Mouse (Mus musculus): Measurements from ENCODE around the gene Clock. TPM values are rescaled to one million over a fixed set of nuclear protein-coding genes. Genes with fewer than 3 reads are reported as not detected.

Clock gene
- polyA plus RNA-seq (2012): 0.01 and 0.04 TPM in 2 replicates

DNA sequence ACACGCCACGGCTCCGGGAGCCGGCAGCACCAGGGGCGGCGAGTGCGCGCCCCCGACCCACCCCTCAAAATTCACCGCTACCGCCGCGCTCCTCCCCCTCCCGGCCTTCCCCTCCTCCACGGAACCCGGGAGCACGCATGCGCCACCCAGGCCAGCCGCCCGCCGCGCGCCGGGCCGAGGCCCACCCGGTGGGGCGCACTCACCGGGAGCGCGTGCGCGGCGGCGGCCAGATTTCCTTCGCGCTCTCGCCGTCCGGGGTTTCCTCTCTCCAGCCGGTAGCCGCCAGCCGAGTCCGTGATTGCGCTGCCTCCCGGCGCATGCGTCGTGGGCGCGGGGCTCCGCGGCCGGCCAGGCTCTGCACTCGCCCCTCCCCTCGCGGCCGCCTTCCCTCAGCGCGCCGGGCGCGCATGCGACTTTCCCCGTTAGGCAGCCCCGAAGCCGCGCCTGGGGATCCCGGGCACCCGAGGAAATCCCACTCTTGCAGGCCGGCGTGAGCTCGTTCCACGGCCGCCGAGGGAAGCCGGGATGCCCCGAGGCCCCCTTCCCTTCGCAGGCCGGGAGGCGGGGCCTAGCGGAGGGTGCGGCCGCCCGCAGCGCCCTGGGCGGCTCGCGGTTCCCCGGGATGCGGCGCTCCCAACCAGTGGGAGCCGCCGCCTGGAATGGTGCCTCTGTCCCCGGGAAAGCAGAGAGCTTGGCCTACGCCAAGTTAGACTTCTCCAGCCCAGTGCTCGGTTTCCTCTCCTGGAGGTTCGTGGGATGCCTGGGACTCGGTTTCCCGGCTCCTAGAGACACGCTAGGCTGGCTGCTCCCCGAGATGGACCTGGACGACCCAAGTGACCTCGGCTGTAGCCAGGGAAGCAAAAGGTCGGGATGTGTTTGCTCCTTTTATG is at the start of gene Clock:
Gene Clock (minus strand): TSS at position 341 of the 890 bp plus-strand sequence.
- Histone ChIP-seq H3K4me1 (ENCODE audit: control insufficient read depth) (peaks cover 23% of the 10 kb centered on the region), H3K27me3 (ENCODE audit: control insufficient read depth) (peaks cover 30% of the 10 kb centered on the region), H3K9me3 (ENCODE audit: control insufficient read depth, low read length) (no peaks in the 10 kb centered on the region), H3K36me3 (ENCODE audit: control insufficient read depth) (no peaks in the 10 kb centered on the region), H3K4me3 (replicated peaks) (peak within 1 kb of the TSS; percentile 86)
- TF ChIP-seq TAL1 (IDR thresholded peaks at IDR 0.05; ENCODE audit: low read length) (no peak), GATA1 (IDR thresholded peaks at IDR 0.05; ENCODE audit: low read length) (no peak)

DNA sequence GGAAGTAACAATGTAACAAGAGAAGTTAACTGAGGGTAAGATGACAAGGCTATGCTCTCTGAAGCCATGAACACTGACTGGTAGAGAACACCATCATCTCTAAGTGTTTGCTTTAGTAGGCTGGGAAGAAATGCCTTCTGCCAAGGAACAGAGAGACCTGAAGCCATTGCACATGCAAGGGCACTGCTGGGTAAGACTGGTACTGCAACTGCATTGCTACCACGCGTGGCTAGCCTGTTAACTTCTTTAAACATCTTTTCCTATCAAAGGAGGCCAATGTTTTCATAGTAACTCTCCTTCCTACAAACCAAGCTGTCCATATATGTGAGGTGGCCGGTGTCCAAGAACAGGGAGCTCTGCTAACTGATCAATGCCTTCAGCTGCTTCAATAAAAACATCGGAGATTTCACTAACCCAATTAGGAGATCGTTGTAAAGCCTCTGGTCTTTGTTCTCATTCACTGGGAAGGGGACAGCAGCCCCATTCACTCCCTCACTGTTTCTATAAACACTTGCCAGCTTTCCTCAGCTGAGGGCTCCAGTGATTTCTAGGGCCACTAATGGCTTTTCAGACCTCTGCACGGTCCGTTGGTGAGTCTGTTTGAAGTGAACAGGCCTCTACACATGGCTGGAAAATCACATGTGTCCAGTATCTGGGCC is 47.5 kb upstream of the Clock start:
- Histone ChIP-seq H3K27me3 (ENCODE audit: control insufficient read depth) (no peaks in the 10 kb centered on the region), H3K9me3 (ENCODE audit: control insufficient read depth, low read length) (no peaks in the 10 kb centered on the region), H3K4me1 (ENCODE audit: control insufficient read depth) (no peaks in the 10 kb centered on the region), H3K36me3 (ENCODE audit: control insufficient read depth) (no peaks in the 10 kb centered on the region), H3K4me3 (replicated peaks) (no peak overlapping the region)
- TF ChIP-seq TAL1 (IDR thresholded peaks at IDR 0.05; ENCODE audit: low read length) (no peak), GATA1 (IDR thresholded peaks at IDR 0.05; ENCODE audit: low read length) (no peak)

DNA sequence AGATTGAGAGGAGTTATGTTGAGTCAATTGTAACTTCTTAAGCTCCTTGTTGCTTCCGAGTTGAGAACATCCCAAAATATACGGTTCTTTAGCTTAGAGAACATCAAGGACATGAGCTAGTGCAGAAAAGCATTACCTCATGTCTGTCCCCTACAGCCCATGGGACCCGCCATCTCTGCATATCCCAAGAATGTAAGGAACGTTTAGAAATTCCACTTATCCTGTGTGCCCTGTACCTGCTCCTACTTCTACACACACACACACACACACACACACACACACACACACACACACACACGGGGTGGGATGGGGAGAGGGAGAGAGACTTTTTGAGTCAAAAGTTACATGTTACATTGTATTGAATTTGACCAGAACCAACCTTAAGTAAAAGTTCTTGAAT is 46.9 kb upstream of the Clock start:
- Histone ChIP-seq H3K36me3 (ENCODE audit: control insufficient read depth) (no peaks in the 10 kb centered on the region), H3K27me3 (ENCODE audit: control insufficient read depth) (no peaks in the 10 kb centered on the region), H3K4me1 (ENCODE audit: control insufficient read depth) (no peaks in the 10 kb centered on the region), H3K4me3 (replicated peaks) (no peak overlapping the region), H3K9me3 (ENCODE audit: control insufficient read depth, low read length) (no peaks in the 10 kb centered on the region)
- no peak for TF ChIP-seq TAL1 (IDR thresholded peaks at IDR 0.05; ENCODE audit: low read length)
- no peak for TF ChIP-seq GATA1 (IDR thresholded peaks at IDR 0.05; ENCODE audit: low read length)

DNA sequence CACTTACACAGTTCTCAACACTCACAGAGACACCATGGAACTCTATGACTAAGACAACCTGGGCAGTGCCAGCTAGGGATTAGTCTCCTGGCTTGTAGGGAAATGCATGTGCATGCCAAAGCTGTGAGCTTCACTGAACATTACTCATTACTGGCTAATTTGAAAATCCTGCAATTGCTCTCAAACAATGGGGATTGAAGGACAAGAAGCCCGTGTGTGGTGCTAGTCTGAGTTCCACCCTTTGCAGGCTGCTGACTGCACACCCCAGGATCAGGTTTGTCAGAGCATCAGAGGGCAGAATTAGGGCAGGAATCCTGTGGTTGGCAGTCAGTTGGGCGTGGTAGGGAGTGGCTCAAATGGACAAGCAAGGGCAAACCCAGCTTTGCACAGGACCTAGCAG is 41.5 kb upstream of the Clock start:
- Histone ChIP-seq H3K4me1 (ENCODE audit: control insufficient read depth) (no peaks in the 10 kb centered on the region), H3K9me3 (ENCODE audit: control insufficient read depth, low read length) (no peaks in the 10 kb centered on the region), H3K36me3 (ENCODE audit: control insufficient read depth) (no peaks in the 10 kb centered on the region), H3K27me3 (ENCODE audit: control insufficient read depth) (no peaks in the 10 kb centered on the region), H3K4me3 (replicated peaks) (no peak overlapping the region)
- no peak for TF ChIP-seq GATA1 (IDR thresholded peaks at IDR 0.05; ENCODE audit: low read length)
- TF ChIP-seq TAL1 (IDR thresholded peaks at IDR 0.05; ENCODE audit: low read length): no peak

GRCm38 (mm10) chr5:76340931-76341330 is 36.3 kb upstream of the Clock start:
- no peaks in the 10 kb centered on the region for H3K4me1 ChIP-seq (ENCODE audit: control insufficient read depth)
- no peaks in the 10 kb centered on the region for H3K27me3 ChIP-seq (ENCODE audit: control insufficient read depth)
- no peaks in the 10 kb centered on the region for H3K36me3 ChIP-seq (ENCODE audit: control insufficient read depth)
- H3K9me3 ChIP-seq (ENCODE audit: control insufficient read depth, low read length): no peaks in the 10 kb centered on the region
- TF ChIP-seq GATA1 (IDR thresholded peaks at IDR 0.05; ENCODE audit: low read length) (no peak), TAL1 (IDR thresholded peaks at IDR 0.05; ENCODE audit: low read length) (no peak)
- no peak overlapping the region for H3K4me3 ChIP-seq (replicated peaks)

GRCm38 (mm10) chr5:76337100-76337499 is 32.5 kb upstream of the Clock start:
- no peaks in the 10 kb centered on the region for H3K4me1 ChIP-seq (ENCODE audit: control insufficient read depth)
- no peaks in the 10 kb centered on the region for H3K36me3 ChIP-seq (ENCODE audit: control insufficient read depth)
- no peak overlapping the region for H3K4me3 ChIP-seq (replicated peaks)
- no peaks in the 10 kb centered on the region for H3K27me3 ChIP-seq (ENCODE audit: control insufficient read depth)
- TF ChIP-seq GATA1 (IDR thresholded peaks at IDR 0.05; ENCODE audit: low read length): no peak
- TF ChIP-seq TAL1 (IDR thresholded peaks at IDR 0.05; ENCODE audit: low read length): no peak
- H3K9me3 ChIP-seq (ENCODE audit: control insufficient read depth, low read length): no peaks in the 10 kb centered on the region

DNA sequence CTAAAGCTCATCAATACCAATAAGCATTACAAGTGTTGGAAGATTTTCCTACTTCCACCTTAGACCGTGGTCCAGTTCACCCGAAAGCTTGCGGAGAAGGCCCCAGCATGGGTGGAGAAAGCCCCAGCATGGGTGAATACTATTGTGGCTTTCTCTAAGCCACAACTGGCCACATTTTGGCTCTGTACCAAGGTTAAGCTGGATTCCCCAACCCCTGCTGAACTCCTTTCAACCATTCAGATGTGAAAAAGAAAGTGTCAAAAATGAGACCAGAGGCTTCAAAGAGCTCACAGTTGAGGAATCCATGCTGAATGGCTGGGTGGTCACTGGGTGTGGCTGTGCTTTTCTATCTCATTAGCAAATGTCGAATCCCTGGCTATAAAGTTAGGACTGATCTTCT is 29.2 kb upstream of the Clock start:
- TF ChIP-seq GATA1 (IDR thresholded peaks at IDR 0.05; ENCODE audit: low read length) (no peak), TAL1 (IDR thresholded peaks at IDR 0.05; ENCODE audit: low read length) (no peak)
- H3K9me3 ChIP-seq (ENCODE audit: control insufficient read depth, low read length): 0 out of 2 replicates have a peak, but pooled peaks cover 2% of the 10 kb centered on the region
- no peaks in the 10 kb centered on the region for H3K36me3 ChIP-seq (ENCODE audit: control insufficient read depth)
- H3K4me3 ChIP-seq (replicated peaks): no peak overlapping the region
- H3K4me1 ChIP-seq (ENCODE audit: control insufficient read depth): no peaks in the 10 kb centered on the region
- no peaks in the 10 kb centered on the region for H3K27me3 ChIP-seq (ENCODE audit: control insufficient read depth)

GRCm38 (mm10) chr5:76330953-76331352 is 26.4 kb upstream of the Clock start, which contains the start of gene Pdcl2:
TSS of gene Pdcl2 (minus strand) at chr5:76331156.
- TF ChIP-seq GATA1 (IDR thresholded peaks at IDR 0.05; ENCODE audit: low read length) (no peak), TAL1 (IDR thresholded peaks at IDR 0.05; ENCODE audit: low read length) (no peak)
- H3K4me3 ChIP-seq (replicated peaks): no peak within 1 kb of the TSS
- H3K4me1 ChIP-seq (ENCODE audit: control insufficient read depth): no peaks in the 10 kb centered on the region
- H3K9me3 ChIP-seq (ENCODE audit: control insufficient read depth, low read length): 0 out of 2 replicates have a peak, but pooled peaks cover 2% of the 10 kb centered on the region
- H3K36me3 ChIP-seq (ENCODE audit: control insufficient read depth): no peaks in the 10 kb centered on the region
- H3K27me3 ChIP-seq (ENCODE audit: control insufficient read depth): no peaks in the 10 kb centered on the region

DNA sequence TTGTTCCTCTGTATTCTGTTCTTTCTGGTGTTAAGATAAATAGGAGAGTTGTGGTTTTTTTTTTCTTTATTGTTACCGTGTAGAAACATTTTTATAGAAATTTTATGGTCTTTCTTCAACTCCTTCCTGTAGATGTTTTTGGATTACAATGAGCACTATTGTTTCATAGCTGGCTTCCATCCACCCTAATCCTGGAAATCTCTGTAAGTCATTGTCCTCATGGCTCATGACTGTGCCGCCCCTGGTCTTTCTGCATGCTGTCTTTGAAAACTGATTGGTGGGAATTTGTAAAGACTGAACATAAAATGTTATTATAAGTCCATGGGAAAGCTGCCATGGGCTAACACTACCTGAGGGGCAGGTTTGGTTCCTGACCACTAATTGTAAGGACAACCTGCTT is 22.7 kb upstream of the Clock start:
- TF ChIP-seq GATA1 (IDR thresholded peaks at IDR 0.05; ENCODE audit: low read length): no peak
- TF ChIP-seq TAL1 (IDR thresholded peaks at IDR 0.05; ENCODE audit: low read length): no peak

More for the DNA sequence above, 22.7 kb upstream of the Clock start:
- Histone ChIP-seq H3K4me3 (replicated peaks) (no peak overlapping the region), H3K9me3 (ENCODE audit: control insufficient read depth, low read length) (0 out of 2 replicates have a peak, but pooled peaks cover 2% of the 10 kb centered on the region), H3K27me3 (ENCODE audit: control insufficient read depth) (no peaks in the 10 kb centered on the region), H3K4me1 (ENCODE audit: control insufficient read depth) (no peaks in the 10 kb centered on the region), H3K36me3 (ENCODE audit: control insufficient read depth) (no peaks in the 10 kb centered on the region)

All from erythroblast, embryonic 14.5 days (primary cell).